Mouse (Mus musculus): ENCODE measurements at regions not wholly inside any gene's neighbourhood (a gene's known extent, or its start where the extent isn't known, plus 50 kb on each side); places are given as distances from the start of the nearest gene placed in this dataset.

DNA sequence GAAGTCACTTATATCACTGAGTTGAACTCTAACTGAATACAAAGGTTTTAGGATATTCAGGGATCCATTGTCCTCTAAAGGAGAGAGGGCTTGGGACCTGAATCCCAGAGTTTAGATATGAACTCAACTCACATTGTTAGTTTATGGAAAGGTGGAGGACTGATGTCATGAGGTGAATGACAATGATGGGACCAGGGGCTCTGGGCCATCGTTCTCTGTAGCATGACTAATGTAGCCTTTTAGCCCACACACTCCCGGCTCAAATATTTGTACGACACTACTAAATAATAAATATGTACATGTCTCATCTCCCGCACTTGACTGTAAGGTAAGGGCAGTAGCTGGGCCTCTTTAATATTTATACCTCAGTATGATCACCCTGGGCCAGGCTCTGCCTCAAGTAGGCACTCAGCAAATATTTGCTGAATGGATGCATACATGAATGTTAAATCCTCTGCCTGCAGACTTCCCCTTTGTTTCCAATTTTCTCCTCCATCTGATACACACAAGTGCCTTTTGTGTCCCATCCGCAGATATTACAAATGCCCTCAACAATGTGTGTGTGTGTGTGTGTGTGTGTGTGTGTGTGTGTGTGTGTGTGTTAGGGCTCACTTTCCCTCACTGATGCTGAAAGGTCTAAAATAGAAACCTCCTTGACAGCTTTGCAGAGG is 59.2 kb upstream of the 4933402D24Rik start:
- no peak for DNase-seq

DNA sequence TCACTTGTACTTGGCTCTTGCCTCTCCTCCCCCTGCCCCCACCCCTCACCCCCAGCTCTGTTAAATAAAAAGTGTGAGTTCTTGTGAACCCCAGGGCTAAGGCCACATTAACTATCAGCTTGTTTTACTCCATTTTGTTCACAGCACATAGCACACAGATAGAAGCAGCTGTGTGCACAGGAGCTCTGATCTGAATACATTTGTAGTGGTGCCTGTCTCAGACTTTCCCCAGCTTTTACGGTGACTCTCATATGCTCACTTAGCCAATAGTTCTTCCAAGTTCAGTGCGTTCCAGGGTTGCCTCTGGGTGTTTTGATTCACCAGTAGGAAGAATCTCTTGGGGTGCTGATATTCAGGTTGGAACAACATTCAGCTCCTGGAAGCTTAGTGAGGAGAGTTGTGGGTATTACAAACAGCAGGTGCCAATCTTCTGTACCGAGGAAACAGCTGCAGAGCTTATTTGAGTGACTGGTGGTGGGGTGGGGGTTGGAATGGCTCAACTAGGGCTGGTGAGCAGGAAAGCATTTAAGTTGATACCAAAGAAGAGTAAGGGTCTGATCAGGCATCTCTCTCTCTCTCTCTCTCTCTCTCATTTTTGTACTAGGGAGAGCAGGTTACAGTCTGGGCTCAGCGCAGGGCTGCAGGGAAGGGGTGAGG is 51.7 kb upstream of the 4933402D24Rik start:
- DNase-seq = no peak

DNA sequence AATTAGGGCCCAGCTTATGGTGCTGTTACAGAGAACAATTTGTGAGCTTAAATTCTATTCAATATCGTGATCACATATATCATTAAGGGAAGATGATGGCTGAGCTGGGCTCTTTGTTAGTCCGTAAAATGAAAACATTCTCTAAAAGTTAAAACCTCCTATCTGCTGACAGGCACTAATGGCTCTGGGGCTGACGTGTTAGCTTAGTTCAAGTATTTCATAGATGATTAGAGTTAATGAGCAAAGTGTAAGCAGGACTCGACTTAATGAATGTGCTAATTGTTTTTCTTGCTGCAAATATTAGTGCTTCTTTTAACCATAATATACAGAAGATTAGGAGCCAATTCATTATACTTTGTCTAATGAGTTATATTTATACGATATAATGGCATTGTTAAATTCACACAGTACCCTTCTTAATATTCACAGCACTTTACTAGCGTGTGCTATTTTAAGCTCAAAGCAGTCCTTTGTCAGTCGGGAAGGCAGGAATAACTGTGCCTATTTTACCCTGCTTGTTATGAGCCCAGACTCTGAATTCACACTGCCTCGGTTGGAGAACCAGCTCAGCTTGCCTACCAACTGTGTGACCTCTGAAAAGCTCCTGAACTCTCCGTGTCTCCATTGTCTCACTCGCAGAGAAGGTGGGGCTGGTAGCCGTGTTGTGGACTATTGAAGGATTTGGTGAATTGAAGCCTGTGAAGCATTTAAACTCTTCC is 50.6 kb upstream of the 4933402D24Rik start:
- peak in 1 of 2 experiments; percentile 2 for DNase-seq

Data from cerebellum, postnatal 14 days (tissue).